Mouse (Mus musculus): ENCODE measurements around the gene Bbip1. TPM values are rescaled to one million over a fixed set of nuclear protein-coding genes. Genes with fewer than 3 reads are reported as not detected.
"Not testable (repeated sequence)": the region's sequence is repeated elsewhere in the genome, so short reads cannot be mapped to it uniquely, and the experiment has no call there.

The Bbip1 gene
- polyA plus RNA-seq, 1 experiment from 2014 or later: 80.4 TPM

DNA sequence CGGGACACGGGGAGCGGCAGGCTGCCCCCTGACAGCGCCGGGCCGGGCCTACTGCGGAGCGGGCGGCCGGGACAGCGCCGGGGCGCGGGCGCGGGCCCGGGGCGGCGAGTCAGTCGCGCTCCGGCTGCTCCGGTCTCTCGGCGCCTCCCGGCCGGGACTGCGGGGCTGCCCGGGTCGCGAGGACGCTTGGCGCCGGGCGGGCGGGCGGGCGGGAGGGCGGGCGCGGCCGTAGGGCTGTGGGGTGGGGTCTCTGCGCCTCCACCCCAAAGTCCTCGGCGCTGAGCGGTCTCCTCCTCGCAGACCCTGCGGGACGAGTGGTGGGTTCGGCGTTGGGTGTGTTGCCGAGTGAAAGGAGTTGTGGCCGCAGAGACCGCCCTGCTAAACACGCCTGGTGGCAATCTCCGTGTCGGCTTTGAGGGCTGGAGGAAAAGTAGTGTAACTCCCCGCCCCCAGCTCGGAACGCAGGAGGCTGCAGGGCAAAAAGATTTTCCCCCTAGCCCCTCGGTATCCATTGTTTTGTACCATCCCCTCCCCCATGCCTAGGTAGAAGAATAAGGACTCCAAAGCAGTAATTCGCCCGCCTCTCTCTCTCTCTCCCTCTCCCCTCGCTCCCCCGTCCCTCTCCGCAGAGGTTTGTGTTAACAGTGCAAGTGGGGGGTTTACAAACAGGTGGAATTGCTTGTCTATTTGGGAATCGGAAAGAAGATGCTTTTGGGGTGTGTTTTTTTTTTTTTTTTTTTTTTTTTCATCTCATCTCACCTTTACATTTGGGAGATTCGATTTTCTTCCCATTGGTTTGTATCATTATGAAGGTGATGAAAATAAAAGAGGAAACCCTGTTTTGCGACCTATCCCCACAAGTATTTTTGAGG lies 980 bp upstream of the Bbip1 start:
- peak overlapping the region; percentile 96 for H3K27ac ChIP-seq
- peak; percentile 79 for DNase-seq (ENCODE audit: low spot score)
- H3K27me3 ChIP-seq (ENCODE audit: low read depth, poor library complexity, severe bottlenecking): no peaks in the 10 kb centered on the region
- H3K9me3 ChIP-seq (replicated peaks): no peaks in the 10 kb centered on the region
- H3K4me1 ChIP-seq: peaks cover 12% of the 10 kb centered on the region
- WGBS: under 1% methylated on average over 62 of the region's 69 CpGs
- peak overlapping the region; percentile 91 for H3K4me3 ChIP-seq
- H3K36me3 ChIP-seq: peaks cover 9% of the 10 kb centered on the region; the same call in 1 of the 2 replicates

DNA sequence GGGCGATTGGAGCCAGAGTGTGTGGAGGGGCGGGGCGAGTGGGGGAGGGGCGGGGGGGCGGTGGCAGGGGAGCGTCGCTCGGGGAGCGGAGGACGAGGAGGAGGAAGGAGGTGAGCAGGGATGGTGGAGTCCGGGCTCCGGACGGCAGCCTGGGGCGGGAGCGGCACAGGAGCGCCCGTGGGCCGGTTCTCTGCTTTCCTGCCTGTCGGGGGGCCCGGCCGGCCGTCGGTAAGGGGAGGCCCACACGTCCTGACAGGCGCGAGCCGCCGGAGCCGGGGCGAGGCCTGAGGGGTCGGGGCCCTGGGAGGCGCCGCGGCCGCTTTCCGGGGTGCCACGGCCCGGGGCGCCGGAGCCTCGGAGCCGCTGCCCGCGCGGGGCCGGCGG lies 351 bp upstream of the Bbip1 start:
- peak overlapping the region; percentile 96 for H3K27ac ChIP-seq
- peaks cover 11% of the 10 kb centered on the region; the same call in 1 of the 2 replicates for H3K36me3 ChIP-seq
- peaks cover 12% of the 10 kb centered on the region for H3K4me1 ChIP-seq
- no peak for DNase-seq (ENCODE audit: low spot score)
- H3K27me3 ChIP-seq (ENCODE audit: low read depth, poor library complexity, severe bottlenecking): no peaks in the 10 kb centered on the region
- H3K9me3 ChIP-seq (replicated peaks): no peaks in the 10 kb centered on the region
- H3K4me3 ChIP-seq: peak overlapping the region; percentile 91
- WGBS: under 1% methylated on average over 46 of the region's 47 CpGs

DNA sequence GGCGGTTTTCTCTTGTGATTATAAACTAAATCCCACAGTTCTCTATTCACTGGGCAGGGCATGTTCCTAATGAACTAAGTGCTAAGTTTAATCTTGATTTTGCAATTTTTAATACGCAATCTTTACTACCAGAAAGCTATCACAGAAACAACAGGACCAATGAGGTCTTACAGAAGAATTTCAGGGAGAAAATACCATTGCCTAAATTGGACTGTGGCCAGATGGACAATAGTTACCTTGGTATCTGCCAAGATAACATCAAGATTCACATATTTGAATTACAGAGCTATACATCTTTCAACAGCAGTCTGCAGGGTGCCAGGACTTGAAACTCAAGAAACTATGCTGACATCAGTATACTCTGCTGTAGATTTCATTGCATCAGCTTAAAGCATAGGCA lies 2.1 kb downstream of the Bbip1 start:
- 98% methylated on average over 2 of the region's 2 CpGs for WGBS
- H3K27ac ChIP-seq: no peak overlapping the region
- no peak overlapping the region for H3K4me3 ChIP-seq
- no peak for DNase-seq (ENCODE audit: low spot score)
- H3K4me1 ChIP-seq: peaks cover 12% of the 10 kb centered on the region
- peaks cover 32% of the 10 kb centered on the region for H3K36me3 ChIP-seq
- no peaks in the 10 kb centered on the region for H3K9me3 ChIP-seq (replicated peaks)
- H3K27me3 ChIP-seq (ENCODE audit: low read depth, poor library complexity, severe bottlenecking): no peaks in the 10 kb centered on the region

DNA sequence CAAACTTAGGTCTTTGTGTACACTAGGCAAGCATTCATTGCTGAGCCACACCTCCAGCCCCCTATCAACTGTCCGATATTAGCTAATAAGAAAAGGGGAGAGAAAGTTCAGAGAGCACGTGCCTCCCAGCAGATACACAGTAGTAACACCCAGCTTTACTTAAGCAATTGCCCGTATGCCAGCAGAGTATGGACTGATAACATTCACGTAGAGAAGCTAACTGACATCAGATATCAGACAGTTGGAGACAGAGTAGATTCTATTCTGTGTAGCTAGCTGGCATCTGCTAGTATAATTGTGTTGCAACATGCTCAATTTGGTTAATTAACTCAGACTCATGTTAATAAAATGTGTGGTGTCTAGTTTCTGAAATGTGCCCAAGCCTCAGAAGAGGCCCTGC lies 3.3 kb downstream of the Bbip1 start:
- no peaks in the 10 kb centered on the region for H3K9me3 ChIP-seq (replicated peaks)
- peaks cover 11% of the 10 kb centered on the region for H3K4me1 ChIP-seq
- no peak for DNase-seq (ENCODE audit: low spot score)
- H3K27me3 ChIP-seq (ENCODE audit: low read depth, poor library complexity, severe bottlenecking): no peaks in the 10 kb centered on the region
- peaks cover 38% of the 10 kb centered on the region for H3K36me3 ChIP-seq
- no peak overlapping the region for H3K27ac ChIP-seq
- no peak overlapping the region for H3K4me3 ChIP-seq
- 88% methylated on average over 4 of the region's 4 CpGs for WGBS

DNA sequence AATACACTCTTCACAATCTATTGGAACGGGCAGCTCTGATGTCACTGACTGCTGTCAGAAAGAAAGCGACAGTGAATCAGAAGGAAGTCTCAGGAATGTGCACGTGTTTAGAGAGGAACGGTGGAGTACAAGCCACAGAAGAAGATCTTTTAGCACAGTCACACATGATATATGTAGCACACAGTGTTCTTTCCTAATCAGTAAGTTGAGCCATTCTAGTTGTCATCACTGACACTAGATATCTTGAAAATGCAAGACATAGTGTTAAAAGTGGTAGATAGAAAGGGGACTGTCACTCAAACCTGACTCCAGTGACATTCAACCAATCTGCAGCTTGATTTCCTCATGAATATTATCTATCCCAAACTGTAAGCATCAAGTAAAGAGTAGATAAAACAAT lies 5.0 kb downstream of the Bbip1 start:
- WGBS: 96% methylated on average over 4 of the region's 4 CpGs

DNA sequence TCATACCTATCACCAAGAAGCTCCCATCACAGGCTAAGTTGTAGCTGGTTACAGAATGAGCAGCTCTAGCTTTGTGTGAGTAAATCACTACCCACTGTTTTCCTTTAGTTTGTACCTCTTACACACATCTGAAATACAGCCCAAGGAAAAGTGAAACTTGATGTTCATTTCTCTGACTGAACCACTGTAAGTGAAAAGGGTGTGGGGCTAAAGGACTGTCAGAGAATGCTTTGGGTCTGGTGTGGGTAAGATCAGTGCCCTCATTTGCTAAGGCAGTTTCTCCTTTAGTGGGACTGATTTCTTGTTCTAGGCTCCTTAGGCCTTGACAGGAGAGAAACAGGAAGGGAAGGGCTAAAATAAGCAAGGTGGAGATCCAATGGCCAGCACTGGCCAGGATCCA lies 10.4 kb downstream of the Bbip1 start:
- H3K27ac ChIP-seq: no peak overlapping the region
- H3K9me3 ChIP-seq (replicated peaks): no peaks in the 10 kb centered on the region
- DNase-seq (ENCODE audit: low spot score): no peak
- H3K36me3 ChIP-seq: peaks cover 65% of the 10 kb centered on the region
- no peak overlapping the region for H3K4me3 ChIP-seq
- H3K4me1 ChIP-seq: no peaks in the 10 kb centered on the region
- no peaks in the 10 kb centered on the region for H3K27me3 ChIP-seq (ENCODE audit: low read depth, poor library complexity, severe bottlenecking)

More for the DNA sequence above, 5.0 kb downstream of the Bbip1 start:
- Histone ChIP-seq H3K4me3 (no peak overlapping the region), H3K27ac (no peak overlapping the region), H3K4me1 (peaks cover 8% of the 10 kb centered on the region; the same call in 1 of the 2 replicates), H3K27me3 (ENCODE audit: low read depth, poor library complexity, severe bottlenecking) (no peaks in the 10 kb centered on the region), H3K36me3 (peaks cover 41% of the 10 kb centered on the region), H3K9me3 (replicated peaks) (no peaks in the 10 kb centered on the region)
- no peak for DNase-seq (ENCODE audit: low spot score)

DNA sequence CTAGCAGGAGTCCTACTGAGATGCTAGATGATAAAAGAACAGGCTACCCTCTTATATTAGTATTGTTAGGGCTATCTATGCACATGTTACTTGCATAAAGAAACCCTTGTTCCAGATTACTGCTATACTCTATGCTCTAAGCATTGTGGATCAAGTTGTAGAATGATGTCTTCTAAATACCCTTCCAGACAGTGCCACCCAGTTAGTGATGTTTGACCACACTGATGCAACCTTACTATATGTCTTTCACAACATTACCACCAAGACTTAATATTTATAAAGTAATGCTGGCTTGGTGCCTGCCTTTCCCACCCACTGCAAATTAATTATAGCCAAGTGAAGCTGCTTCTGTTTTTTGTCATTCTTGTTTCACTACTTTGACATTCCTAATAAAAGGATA lies 11.4 kb downstream of the Bbip1 start:
- Histone ChIP-seq H3K4me1 (no peaks in the 10 kb centered on the region), H3K4me3 (no peak overlapping the region), H3K27ac (no peak overlapping the region), H3K9me3 (replicated peaks) (no peaks in the 10 kb centered on the region), H3K27me3 (ENCODE audit: low read depth, poor library complexity, severe bottlenecking) (no peaks in the 10 kb centered on the region), H3K36me3 (peaks cover 63% of the 10 kb centered on the region)
- no peak for DNase-seq (ENCODE audit: low spot score)

DNA sequence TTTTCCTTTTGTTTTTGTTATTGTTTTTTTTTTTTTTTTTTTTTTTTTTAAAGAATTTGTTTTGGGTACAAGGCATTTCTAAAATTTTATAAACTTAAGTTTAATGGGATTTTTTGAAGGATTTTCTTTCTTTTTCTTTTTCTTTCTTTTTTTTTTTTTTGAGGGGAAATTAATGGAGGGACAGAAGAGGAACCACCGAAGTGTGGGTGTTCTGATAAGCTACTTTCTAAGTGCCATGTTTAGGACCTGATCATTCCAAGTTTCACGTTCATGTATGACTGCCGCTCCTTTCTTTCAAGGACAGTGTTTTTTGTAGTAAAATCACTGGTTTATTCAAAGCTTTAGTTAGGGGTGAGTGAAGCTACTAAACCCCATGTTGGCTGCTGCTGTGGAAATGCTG lies 15.2 kb downstream of the Bbip1 start:
- H3K9me3 ChIP-seq (replicated peaks): no peaks in the 10 kb centered on the region
- no peaks in the 10 kb centered on the region for H3K4me1 ChIP-seq
- H3K27me3 ChIP-seq (ENCODE audit: low read depth, poor library complexity, severe bottlenecking): no peaks in the 10 kb centered on the region
- DNase-seq (ENCODE audit: low spot score): no peak
- H3K36me3 ChIP-seq: peaks cover 68% of the 10 kb centered on the region
- WGBS: 91% methylated on average over 3 of the region's 3 CpGs
- H3K27ac ChIP-seq: no peak overlapping the region
- no peak overlapping the region for H3K4me3 ChIP-seq

DNA sequence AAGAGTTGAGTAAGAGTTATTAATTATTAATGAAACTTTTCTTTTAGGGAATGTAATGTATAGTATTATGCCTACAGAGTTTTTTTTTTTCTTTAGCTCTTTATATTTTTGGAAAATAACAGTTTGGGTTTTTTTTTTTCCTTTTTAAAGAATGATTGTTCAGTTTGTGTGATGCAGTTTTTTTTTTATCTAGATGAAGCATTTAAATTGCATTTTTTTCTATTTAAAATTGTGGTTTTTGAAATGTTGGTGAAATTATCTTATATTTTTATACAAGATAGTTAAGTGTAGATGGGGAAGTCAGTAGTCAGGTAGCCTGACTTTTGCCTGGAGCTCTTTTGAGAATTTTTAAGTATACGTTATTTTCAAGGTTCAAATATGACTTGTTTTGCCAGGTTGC lies 17.7 kb downstream of the Bbip1 start:
- no peaks in the 10 kb centered on the region for H3K4me1 ChIP-seq
- H3K27ac ChIP-seq: no peak overlapping the region
- H3K27me3 ChIP-seq (ENCODE audit: low read depth, poor library complexity, severe bottlenecking): no peaks in the 10 kb centered on the region
- no peak overlapping the region for H3K4me3 ChIP-seq
- WGBS: 92% methylated on average over 1 of the region's 1 CpGs
- H3K36me3 ChIP-seq: peaks cover 70% of the 10 kb centered on the region
- DNase-seq (ENCODE audit: low spot score): no peak
- H3K9me3 ChIP-seq (replicated peaks): no peaks in the 10 kb centered on the region

DNA sequence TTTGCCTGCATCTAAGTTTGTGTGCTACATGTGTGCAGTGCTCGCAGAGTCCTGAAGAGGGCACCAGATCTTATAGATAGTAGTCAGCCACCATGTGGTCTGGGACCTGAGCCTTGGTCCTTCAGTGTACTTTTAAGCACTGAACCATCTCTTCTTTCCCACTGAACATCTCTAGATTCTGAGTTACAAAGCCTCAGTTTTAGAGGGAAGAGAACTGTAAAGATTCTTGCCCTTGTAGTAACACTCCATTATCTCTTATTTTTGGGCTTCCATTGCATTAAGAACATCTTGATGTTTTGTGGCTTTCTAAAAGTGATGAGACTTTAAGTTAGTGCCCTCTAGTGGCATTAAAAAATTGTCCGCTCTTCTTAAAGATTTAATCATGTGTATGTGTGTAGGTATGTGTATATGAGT lies 19.1 kb downstream of the Bbip1 start:
- H3K27me3 ChIP-seq (ENCODE audit: low read depth, poor library complexity, severe bottlenecking): no peaks in the 10 kb centered on the region
- no peaks in the 10 kb centered on the region for H3K9me3 ChIP-seq (replicated peaks)
- WGBS: 87% methylated on average over 2 of the region's 2 CpGs
- H3K4me1 ChIP-seq: no peaks in the 10 kb centered on the region
- H3K36me3 ChIP-seq: peaks cover 66% of the 10 kb centered on the region
- no peak overlapping the region for H3K4me3 ChIP-seq
- H3K27ac ChIP-seq: no peak overlapping the region
- DNase-seq (ENCODE audit: low spot score): no peak

DNA sequence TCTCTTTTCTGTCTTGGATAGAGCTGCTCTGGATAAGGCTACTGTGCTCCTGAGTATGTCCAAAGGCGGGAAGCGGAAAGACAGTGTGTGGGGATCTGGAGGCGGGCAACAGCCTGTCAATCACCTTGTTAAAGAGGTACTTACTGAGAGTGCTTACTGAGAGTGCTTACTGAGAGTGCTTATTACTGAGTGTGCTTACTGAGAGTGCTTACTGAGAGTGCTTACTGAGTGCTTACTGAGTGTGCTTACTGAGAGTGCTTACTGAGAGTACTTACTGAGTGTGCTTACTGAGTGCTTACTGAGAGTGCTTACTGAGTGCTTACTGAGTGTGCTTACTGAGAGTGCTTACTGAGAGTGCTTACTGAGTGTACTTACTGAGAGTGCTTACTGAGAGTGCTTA lies 22.4 kb downstream of the Bbip1 start:
- not testable (repeated sequence) for H3K4me1 ChIP-seq; DNase-seq (ENCODE audit: low spot score); H3K9me3 ChIP-seq (replicated peaks); H3K4me3 ChIP-seq; H3K27me3 ChIP-seq (ENCODE audit: low read depth, poor library complexity, severe bottlenecking); H3K27ac ChIP-seq
- H3K36me3 ChIP-seq: peaks cover 70% of the 10 kb centered on the region
- 89% methylated on average over 3 of the region's 3 CpGs for WGBS

DNA sequence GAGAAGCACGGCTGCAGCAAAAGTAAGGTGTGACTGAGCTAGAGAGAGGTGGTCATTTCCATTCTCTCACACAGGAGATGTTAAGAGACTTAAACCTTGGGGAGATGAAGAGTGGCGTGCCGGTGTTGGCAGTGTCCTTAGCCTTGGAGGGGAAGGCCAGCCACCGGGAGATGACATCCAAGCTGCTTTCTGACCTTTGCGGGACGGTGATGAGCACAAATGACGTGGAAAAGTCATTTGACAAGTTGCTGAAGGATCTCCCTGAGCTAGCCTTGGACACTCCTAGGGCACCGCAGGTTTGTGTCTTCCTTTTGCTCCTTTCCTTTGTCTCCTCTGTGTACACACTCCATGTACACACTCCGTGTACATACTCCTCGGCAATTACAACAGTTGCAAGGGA lies 24.9 kb downstream of the Bbip1 start:
- no peak for DNase-seq (ENCODE audit: low spot score)
- Histone ChIP-seq H3K27me3 (ENCODE audit: low read depth, poor library complexity, severe bottlenecking) (no peaks in the 10 kb centered on the region), H3K4me1 (no peaks in the 10 kb centered on the region), H3K36me3 (peaks cover 80% of the 10 kb centered on the region), H3K27ac (no peak overlapping the region), H3K9me3 (replicated peaks) (no peaks in the 10 kb centered on the region), H3K4me3 (no peak overlapping the region)
- 95% methylated on average over 10 of the region's 10 CpGs for whole genome bisulfite sequencing

DNA sequence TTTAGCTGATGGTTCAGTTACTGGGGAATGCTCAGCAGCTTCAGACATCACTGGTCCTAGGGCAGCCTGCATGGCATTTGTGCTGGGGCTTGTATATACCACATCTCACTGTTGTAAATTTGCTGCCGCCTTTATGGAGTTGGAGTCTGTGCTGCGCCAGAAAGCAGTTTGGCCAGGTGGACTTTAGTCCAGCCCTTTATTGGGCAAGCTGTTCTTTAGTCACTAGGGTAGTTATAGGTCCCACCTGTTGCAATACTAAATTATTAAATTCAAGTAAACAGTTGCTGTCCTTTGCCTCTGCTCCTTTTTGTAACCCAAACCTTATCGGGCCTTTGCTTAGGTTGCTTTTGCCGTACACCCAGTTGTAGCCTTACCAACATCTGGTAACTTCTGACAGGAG lies 29.5 kb downstream of the Bbip1 start:
- H3K4me1 ChIP-seq: no peaks in the 10 kb centered on the region
- WGBS: 96% methylated on average over 4 of the region's 4 CpGs
- no peak overlapping the region for H3K27ac ChIP-seq
- no peak overlapping the region for H3K4me3 ChIP-seq
- no peaks in the 10 kb centered on the region for H3K9me3 ChIP-seq (replicated peaks)
- no peaks in the 10 kb centered on the region for H3K27me3 ChIP-seq (ENCODE audit: low read depth, poor library complexity, severe bottlenecking)
- peaks cover 84% of the 10 kb centered on the region for H3K36me3 ChIP-seq
- no peak for DNase-seq (ENCODE audit: low spot score)

DNA sequence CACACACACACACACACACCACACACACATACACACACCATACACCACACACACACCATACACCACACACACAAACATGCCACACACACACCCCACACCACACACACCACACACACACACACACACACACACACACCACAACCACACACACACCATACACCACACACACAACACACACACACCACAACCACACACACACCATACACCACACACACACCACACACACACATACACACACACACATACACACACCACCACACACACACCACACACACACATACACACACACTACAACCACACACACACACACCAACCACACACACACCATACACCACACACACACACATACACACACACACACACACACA lies 37.7 kb downstream of the Bbip1 start:
- H3K4me1 ChIP-seq: peaks cover 18% of the 10 kb centered on the region
- peaks cover 23% of the 10 kb centered on the region for H3K36me3 ChIP-seq
- not testable (repeated sequence) for H3K27me3 ChIP-seq (ENCODE audit: low read depth, poor library complexity, severe bottlenecking); H3K9me3 ChIP-seq (replicated peaks); H3K27ac ChIP-seq; H3K4me3 ChIP-seq; DNase-seq (ENCODE audit: low spot score)

Measured in limb, embryonic 10.5 days (tissue).